Mouse (Mus musculus): ENCODE results near the gene Htr6. TPM values are rescaled to one million over a fixed set of nuclear protein-coding genes. Genes with fewer than 3 reads are reported as not detected.

Gene Htr6
- not detected for total RNA-seq (2021)
- long read RNA-seq, experiment 1, result 0 reads
- long read RNA-seq, experiment 2, result 0 reads

DNA sequence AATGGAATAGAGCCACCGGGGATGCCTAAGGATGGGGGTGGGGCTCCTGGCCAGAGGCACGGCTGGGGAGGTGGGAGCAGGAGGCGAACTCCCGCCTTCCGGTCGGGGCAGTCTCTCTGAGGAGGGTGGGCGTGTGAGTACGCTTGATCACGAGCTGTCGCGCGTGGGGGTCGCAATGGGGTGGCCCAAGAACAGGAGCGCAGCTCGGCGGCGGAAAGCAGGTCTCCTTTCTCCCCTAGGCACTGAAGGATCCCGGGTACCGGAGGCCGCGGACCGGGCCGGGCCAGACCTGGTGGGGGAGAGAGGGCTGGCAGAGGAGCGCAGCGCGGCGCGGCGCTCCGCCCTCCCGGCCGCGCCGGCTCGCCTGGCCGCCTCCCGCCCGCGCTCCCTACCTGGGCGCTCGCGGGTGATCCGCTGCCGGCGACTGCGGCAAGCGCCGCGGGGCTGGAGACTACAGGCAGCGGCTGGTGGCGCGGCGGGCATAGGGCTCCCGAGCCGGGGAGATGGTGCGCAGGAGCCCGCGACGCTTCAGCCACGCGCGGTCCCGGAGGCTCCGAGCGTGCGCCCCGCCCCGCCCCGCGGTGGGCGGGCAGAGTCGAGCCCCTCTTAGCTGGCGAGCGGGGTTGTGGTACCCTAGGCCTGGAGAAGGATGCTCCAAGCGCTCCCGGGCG, at the start of gene Htr6:
Gene Htr6 (minus strand): TSS at position 530 of the 671 bp plus-strand sequence.
- DNase-seq, result no peak
- intact Hi-C loops (cut with DNase I), result no loop called here
- no peak within 1 kb of the TSS for H3K27ac ChIP-seq
- no peak for TF ChIP-seq CTCF (IDR thresholded peaks at IDR 0.05)
- H3K4me3 ChIP-seq, result peak within 1 kb of the TSS; percentile 69

DNA sequence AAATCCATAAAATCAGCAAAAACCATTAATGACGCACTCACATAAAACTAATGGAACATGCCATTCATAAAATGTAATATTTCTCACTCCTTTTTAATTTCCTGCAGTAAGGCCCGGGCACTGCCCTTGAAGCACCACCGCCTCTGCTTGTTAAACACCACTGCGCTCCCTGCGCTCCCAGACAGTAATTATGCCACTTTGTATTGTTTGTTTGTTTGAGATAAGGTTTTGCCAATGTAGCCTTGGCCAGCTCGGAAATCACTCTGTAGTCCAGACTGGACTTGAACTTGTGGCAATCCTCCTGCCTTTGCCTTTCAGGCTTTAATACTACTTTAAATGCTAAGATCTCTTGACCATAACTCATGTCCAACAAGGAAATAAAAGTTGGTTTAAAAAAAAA, 49.6 kb upstream of the Htr6 start:
- no peak overlapping the region for H3K4me3 ChIP-seq
- intact Hi-C loops (cut with DNase I), result loop anchor here (5.0 kb wide), 1 partner anchor 38 kb away; no protein-coding TSS in a partner anchor
- H3K27ac ChIP-seq, result no peak overlapping the region
- no peak for DNase-seq
- TF ChIP-seq CTCF (IDR thresholded peaks at IDR 0.05), result no peak

DNA sequence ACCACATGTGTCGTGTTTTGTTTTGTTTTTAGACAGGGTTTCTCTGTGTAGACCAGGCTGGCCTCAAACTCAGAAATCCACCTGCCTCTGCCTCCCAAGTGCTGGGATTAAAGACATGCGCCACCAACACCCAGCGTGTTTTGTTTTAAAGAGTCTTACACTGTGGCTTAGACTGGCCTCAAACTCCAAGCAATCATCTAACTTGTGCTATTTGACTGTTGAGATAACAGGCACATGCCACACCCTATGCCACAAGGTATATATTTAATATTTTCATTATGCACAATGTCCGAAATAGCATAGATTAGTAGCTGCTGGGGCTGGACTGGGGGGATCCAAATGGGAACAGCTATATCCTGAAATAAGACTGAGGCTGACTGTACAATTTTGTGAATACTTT, 47.2 kb upstream of the Htr6 start:
- H3K4me3 ChIP-seq, result no peak overlapping the region
- no peak for DNase-seq
- TF ChIP-seq CTCF (IDR thresholded peaks at IDR 0.05), result no peak
- H3K27ac ChIP-seq, result no peak overlapping the region
- intact Hi-C loops (cut with DNase I), result no loop called here

DNA sequence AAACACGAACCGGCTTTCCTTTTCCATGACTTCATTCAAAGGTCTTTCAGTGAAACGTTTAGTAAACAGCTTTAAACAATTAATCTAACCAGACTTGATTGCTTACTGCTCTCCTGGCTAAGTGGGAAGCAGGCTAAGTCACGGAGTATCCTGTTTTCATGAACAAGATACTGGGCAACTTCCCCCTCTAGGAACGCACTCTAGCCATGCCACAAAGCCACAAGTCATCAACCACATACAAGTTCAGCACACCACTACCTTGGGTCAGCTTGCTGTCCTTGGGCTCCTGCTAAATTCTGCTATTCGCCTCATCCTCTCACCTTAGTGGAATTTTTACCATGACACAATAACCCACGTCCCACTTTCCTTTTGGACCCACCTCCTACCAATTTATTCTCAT, 45.6 kb upstream of the Htr6 start:
- H3K27ac ChIP-seq, result no peak overlapping the region
- H3K4me3 ChIP-seq, result no peak overlapping the region
- no peak for TF ChIP-seq CTCF (IDR thresholded peaks at IDR 0.05)
- intact Hi-C loops (cut with DNase I), result no loop called here
- no peak for DNase-seq

DNA sequence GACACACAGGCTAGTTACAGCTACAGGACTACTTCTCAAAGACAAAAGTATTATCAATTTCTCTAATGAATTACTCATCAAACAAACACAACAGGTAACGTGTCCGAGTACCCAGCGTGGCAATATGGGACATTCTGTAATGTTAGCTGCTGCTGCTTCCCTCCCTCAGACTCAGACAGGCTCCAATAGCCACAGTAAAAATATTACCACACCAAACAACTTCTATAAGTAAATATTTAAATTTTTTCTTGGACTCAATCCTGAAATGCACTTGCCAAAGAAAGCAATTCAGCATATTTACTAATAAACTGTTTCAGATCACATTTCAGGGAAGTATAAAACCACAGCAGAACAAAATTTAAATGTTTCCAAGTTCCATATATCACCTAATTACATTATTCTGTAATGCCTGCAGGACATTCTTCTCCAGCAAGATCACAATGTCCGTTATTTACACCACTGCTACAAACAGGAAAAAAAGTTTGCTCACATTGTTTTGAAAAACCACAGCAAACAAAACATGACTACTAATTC, 45.0 kb upstream of the Htr6 start:
- intact Hi-C loops (cut with DNase I), result no loop called here
- H3K4me3 ChIP-seq, result no peak overlapping the region
- DNase-seq, result no peak
- TF ChIP-seq CTCF (IDR thresholded peaks at IDR 0.05), result no peak
- H3K27ac ChIP-seq, result no peak overlapping the region

DNA sequence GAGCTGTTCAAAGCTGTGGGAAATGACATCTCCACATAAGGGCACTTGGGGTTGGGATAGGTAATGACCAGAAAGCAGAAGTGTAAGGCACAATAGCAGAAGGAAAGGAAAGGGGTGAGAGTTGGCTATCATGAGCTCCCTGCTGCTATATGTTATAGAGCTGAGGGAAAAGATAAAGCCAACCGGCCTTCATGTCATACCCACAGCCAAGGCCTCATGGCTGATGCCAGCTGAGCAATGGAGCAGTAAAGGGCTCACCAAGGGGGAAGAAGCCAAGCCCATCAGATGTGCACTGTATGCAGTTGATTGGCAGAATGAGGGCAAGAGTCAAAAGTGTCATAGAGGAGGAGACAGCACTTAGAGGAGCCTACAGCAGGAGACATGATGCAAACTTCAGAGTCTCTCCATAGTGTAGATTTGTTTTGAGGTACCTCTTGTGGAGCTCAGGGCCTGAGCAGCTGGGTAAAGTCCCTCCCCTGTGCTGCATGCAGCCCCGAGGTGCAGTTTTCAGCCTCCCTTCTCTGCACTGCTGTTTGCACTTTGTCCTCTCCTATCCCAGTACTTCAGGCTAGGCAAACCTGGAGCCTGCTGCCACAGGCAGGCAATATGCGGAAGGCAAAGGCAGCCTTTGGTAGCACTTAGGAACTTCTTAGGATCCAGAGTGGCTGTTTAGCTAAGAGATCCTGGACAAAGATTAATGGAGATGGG, 41.1 kb upstream of the Htr6 start:
- no peak overlapping the region for H3K4me3 ChIP-seq

DNA sequence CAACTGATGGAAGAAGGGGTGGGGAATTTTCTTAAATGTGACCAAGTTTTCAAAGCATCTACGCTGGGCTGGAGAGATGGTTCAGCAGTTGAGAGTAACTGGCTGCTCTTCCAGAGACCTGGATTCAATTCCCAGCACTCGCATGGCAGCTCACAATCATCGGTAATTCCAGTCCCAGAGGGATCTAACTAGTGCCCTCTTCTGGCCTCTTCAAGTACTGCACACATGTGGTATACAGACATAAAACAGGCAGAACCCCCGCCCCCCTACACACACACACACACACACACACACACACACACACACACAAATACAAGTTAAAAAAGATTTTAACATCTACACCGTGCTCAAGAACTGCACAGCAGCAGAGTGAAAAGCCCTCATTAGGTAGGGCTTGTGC, 40.4 kb upstream of the Htr6 start:
- H3K27ac ChIP-seq, result no peak overlapping the region
- no peak overlapping the region for H3K4me3 ChIP-seq
- peak; percentile 27; the same call in 1 of the 2 replicates for TF ChIP-seq CTCF (IDR thresholded peaks at IDR 0.05)
- no peak for DNase-seq
- intact Hi-C loops (cut with DNase I), result no loop called here

More for the DNA sequence above, 41.1 kb upstream of the Htr6 start:
- intact Hi-C loops (cut with DNase I), result no loop called here
- H3K27ac ChIP-seq, result 0 out of 2 replicates have a peak overlapping the region, but pooled peaks have one; percentile 16
- no peak for DNase-seq
- TF ChIP-seq CTCF (IDR thresholded peaks at IDR 0.05), result no peak

DNA sequence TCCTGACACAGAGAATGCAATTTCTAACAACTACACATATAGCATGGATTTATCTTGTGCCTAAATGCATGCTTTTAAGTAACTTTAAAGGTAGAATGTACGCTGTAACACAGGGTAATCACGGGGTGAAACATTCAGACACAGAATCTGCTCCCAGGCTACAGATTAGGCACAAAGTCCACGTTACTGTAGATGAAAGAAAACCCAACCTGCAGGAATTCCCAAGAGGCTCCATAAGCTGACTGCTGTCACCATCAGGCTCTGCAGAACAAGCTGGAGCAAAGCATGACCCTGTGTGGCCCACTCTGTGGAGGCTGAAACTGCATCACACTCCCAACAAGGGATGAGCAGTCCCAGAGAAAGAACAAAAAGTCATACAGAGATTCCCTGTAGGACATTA, 37.1 kb upstream of the Htr6 start:
- Histone ChIP-seq H3K27ac (no peak overlapping the region; the same call in 1 of the 2 replicates), H3K4me3 (no peak overlapping the region)
- DNase-seq, result no peak
- no peak for TF ChIP-seq CTCF (IDR thresholded peaks at IDR 0.05)
- intact Hi-C loops (cut with DNase I), result no loop called here

DNA sequence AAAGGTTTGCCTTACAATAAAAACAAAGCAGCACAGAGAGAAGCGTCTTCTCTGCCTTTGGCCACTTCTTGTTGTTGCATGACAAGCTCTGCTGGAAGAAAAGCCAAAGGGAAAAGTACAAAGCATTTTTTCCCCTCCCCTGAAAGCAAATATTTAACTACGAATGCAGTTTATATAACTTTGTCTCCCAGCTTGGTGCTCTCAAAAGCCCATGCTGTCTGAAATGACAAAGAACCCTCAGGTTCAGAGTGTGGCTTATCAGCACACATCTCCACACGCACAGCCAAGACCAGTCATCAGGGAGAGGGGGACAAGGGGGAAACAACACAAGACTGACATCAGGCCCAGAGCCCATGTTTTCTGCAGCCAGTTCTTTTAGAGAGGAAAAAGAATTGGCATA, 36.1 kb upstream of the Htr6 start:
- Histone ChIP-seq H3K27ac (peak overlapping the region; percentile 66), H3K4me3 (no peak overlapping the region)
- no peak for TF ChIP-seq CTCF (IDR thresholded peaks at IDR 0.05)
- no peak for DNase-seq
- intact Hi-C loops (cut with DNase I), result no loop called here

DNA sequence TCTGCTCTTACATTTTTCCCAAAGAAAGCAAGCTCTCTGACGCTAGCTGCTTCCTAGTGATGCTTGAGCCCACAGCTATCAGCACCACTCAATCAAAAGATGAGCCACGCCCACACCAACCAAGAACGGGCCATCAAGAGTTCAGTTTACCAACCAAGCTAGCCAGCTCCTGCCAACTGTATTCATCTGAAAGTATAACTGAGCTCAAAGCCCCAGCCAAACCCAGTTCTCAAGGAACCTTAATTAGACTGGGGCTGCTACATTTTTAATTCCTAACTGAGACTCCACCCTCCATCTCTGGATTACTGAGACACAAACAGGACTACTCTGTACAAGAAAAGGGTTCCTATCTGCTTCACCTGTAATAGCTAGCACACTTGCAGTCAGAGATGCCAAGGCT, 35.5 kb upstream of the Htr6 start:
- no peak overlapping the region for H3K4me3 ChIP-seq
- no peak for TF ChIP-seq CTCF (IDR thresholded peaks at IDR 0.05)
- no peak for DNase-seq
- intact Hi-C loops (cut with DNase I), result no loop called here
- peak overlapping the region; percentile 66 for H3K27ac ChIP-seq

DNA sequence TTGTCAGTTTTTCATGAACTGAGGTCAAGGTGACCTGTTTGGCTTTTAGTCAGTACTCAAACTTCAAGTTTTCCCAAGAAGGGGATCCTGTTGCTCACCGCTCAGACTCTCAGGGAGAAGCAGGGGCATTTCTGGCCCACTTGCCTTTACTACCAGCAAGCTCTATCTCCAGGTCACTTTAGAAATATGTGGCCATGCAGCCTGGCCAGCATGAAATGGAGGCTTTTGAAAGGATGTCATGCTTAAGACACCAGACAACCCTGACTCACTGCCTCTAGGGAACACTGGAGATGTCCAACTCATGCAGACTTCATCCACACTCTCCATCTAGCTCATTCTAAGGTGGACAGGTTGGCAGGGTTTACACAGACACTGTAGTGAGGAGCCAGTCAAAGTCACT, 30.1 kb upstream of the Htr6 start:
- no peak for TF ChIP-seq CTCF (IDR thresholded peaks at IDR 0.05)
- H3K4me3 ChIP-seq, result no peak overlapping the region
- no peak overlapping the region for H3K27ac ChIP-seq
- no peak for DNase-seq
- intact Hi-C loops (cut with DNase I), result no loop called here

DNA sequence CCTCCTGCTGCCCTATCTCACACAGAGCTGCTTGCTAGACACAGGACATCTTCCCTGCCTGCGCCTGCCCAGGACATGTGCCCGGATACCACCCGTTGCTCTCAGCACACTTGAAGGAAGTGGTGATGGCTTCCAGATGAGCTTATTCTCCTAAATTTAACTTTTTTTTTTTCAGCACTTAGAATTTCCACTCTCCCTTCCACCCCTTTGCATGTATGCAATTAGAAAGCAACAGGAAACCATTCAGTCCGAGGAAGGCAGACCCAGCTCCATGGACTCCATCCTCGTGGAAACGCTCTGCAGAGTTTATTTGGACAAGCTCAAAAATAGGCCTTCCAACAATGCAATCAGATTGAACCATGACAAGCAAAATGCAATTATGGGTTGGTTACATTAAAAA, 26.2 kb upstream of the Htr6 start:
- DNase-seq, result no peak
- no peak overlapping the region for H3K4me3 ChIP-seq
- no peak for TF ChIP-seq CTCF (IDR thresholded peaks at IDR 0.05)
- no peak overlapping the region for H3K27ac ChIP-seq
- intact Hi-C loops (cut with DNase I), result no loop called here

DNA sequence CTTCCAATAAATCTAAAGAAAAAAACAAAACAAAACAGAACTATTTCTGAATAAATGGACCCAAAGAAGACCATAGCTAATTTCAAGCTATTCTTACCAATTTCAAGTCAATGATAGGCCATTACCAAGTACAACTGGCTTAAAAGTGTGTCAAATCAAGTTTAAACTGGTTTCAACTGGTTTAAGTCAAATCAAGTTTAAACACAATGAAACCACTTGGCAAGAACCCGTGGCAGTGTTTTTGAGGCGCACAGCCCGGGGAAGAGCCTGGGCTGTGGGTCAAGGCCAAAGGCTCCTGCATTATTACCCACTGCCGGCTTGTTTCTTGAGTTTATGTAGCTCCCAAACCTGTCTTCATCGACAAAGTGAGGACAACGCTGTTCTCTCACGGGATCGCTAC, 25.0 kb upstream of the Htr6 start:
- TF ChIP-seq CTCF (IDR thresholded peaks at IDR 0.05), result no peak
- no peak for DNase-seq

More for the DNA sequence above, 25.0 kb upstream of the Htr6 start:
- intact Hi-C loops (cut with DNase I), result no loop called here
- Histone ChIP-seq H3K27ac (no peak overlapping the region), H3K4me3 (no peak overlapping the region)
